Mouse (Mus musculus) left cerebral cortex, adult 2 months (tissue): ENCODE data around the gene Spsb4. TPM values are rescaled to one million over a fixed set of nuclear protein-coding genes. Genes with fewer than 3 reads are reported as not detected.

ENCODE experiments used
- DNase-seq, 2 experiments: peaks; one replicate each; pipeline ENCODE4 v3.0.0; 2021 to 2022; ENCODE audit warnings: low spot score in 2 of 2, mixed read lengths in 1 of 2; ENCODE audit errors: extremely low spot score in 1 of 2
- H3K27ac ChIP-seq: fragments of 200-600 bp; 2 replicates; pipeline ENCODE4 v1.8.1; 2022
- H3K4me3 ChIP-seq: fragments of 200-600 bp; 2 replicates; pipeline ENCODE4 v1.8.1; 2022
- CTCF ChIP-seq: fragments of 200-600 bp; IDR thresholded peaks from 2 replicates; pipeline ENCODE4 v1.8.1; 2022; ENCODE audit warnings: antibody characterized with exemption, mild to moderate bottlenecking, moderate library complexity
- intact Hi-C: fragments of 180-260 bp; cut with DNase I; formaldehyde crosslinking; loops from one replicate; pipeline ENCODE4 v1.15.1; 2025
- total RNA-seq, 2 experiments: library from RNA; stranded (reverse); gene quantifications; 2 replicates each; pipeline ENCODE4 v1.2.3; 2021

Spsb4 gene
- total RNA-seq, 2 experiments from 2014 or later, result 5.2 to 5.6 TPM

GRCm38 (mm10) chr9:97036656-97037055, 18.0 kb upstream of the Spsb4 start:
- intact Hi-C loops, result no loop called here
- Histone ChIP-seq H3K4me3 (no peak overlapping the region), H3K27ac (no peak overlapping the region)
- no peak for TF ChIP-seq CTCF
- DNase-seq, result no peak

DNA sequence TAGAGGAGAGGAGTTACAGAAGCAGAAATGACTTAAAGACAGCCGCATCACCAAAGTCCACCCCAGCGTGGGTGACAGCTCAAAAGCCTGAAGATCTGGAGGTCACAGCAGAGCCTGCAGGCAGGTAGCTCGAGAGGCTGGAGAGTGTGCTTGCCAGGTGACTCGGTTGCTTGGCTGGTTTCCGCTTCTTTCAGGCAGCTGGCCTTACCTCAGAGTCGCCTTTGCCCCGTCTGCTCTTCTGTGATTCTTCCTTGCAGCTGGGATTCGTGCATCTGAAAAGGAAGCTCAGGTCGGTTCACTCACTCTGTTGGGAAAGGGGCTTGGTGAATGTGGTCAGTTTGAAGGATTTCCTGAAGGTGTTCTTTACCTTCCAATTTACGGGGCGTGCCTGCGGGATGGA, 8.7 kb upstream of the Spsb4 start:
- DNase-seq, result no peak
- Histone ChIP-seq H3K27ac (no peak overlapping the region), H3K4me3 (no peak overlapping the region)
- intact Hi-C loops, result no loop called here
- TF ChIP-seq CTCF, result no peak

DNA sequence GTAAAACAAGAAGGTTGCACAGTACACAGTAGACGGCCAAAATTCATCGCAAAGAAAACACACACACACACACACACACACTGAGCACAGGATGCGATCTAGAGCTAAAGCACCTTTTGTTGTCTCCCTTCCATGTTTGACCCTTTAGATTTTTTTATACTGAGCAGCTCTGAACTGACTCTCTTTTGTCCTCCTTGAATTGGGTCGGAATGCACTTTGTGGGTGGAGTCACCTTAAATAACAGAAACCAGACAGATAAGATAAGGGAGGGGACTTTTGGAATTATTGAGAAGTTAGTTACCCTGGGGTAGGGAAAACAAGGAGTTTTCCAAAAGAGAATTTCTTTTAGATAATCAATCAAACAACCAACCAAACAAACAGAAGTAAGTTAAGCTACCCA, 7.4 kb upstream of the Spsb4 start:
- Histone ChIP-seq H3K27ac (no peak overlapping the region), H3K4me3 (no peak overlapping the region)
- no peak for TF ChIP-seq CTCF
- intact Hi-C loops, result no loop called here
- no peak for DNase-seq

GRCm38 (mm10) chr9:97024451-97024850, 5.8 kb upstream of the Spsb4 start:
- DNase-seq, result no peak
- Histone ChIP-seq H3K27ac (no peak overlapping the region), H3K4me3 (no peak overlapping the region)
- no peak for TF ChIP-seq CTCF
- intact Hi-C loops, result no loop called here

DNA sequence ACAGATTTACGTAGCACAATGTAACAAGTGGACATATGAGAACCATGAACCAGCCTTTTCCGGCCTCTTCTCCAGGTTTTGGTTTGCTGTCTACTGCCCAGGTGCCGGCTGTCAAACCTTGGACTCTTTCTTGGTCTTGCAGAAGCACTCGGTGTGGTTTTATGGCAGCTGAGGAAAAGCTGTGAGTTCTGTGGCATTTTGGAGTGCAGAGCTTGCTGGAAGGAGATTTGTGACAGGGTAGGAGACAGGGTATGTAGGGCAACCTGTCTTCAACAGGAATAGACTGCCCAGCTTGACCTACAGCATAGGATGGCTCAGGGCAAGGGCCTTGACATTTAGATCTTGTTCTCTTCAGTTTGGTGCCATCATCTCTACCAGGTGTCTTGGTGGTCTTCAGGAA, 4.3 kb upstream of the Spsb4 start:
- intact Hi-C loops, result no loop called here
- TF ChIP-seq CTCF, result no peak
- no peak overlapping the region for H3K27ac ChIP-seq
- no peak overlapping the region for H3K4me3 ChIP-seq
- no peak for DNase-seq

GRCm38 (mm10) chr9:97022371-97022770, 3.7 kb upstream of the Spsb4 start:
- no peak overlapping the region for H3K4me3 ChIP-seq
- TF ChIP-seq CTCF, result no peak
- no peak for DNase-seq
- H3K27ac ChIP-seq, result no peak overlapping the region
- intact Hi-C loops, result no loop called here

DNA sequence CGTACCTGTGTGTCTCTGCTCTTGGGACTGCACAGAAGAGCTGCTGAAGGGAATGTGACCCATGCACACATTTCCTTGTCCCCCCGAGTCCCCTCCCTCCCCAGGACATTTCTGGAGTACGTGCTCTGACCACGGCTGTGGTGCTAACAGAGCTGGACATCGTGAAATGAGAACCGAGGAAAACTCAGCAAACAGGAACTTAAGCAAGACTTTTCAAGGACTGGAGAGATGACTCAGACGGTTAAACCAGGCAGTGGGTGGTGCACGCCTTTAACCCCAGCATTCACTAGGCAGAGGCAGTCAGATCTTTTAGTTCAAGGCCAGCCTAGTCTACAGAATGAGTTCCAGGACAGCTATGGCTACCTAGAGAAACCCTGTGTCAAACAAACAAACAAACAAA, 1.5 kb upstream of the Spsb4 start:
- no peak for DNase-seq
- Histone ChIP-seq H3K4me3 (no peak overlapping the region), H3K27ac (no peak overlapping the region)
- no peak for TF ChIP-seq CTCF
- intact Hi-C loops, result no loop called here

- Histone ChIP-seq H3K4me3 (no peak overlapping the region), H3K27ac (no peak overlapping the region)
- intact Hi-C loops, result loop anchor here (2.0 to 5.0 kb wide), 2 partner anchors 48 to 59 kb away; no protein-coding TSS in a partner anchor
- DNase-seq, result no peak
- no peak for TF ChIP-seq CTCF
Observed at GRCm38 (mm10) chr9:97019686-97020085, 1.0 kb upstream of the Spsb4 start.

DNA sequence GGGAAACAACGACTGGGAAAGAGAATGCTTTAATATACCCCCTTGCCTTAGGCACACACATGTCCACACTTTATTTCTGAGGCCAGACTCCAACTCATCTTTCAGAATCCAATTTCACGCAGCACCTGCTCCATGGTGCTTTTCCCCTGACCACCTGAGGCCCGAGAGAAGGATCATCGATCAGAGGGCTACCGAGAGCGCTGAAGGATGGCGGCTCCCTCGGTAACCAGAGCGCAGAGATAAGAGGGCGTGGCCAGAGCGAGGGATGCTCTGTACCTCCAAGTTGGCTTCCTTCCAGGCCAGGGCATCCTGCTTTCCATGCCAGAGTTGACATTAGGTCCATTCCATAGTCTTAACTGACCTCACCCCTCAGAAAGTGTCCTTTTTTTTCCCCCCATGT, 588 bp upstream of the Spsb4 start:
- H3K4me3 ChIP-seq, result peak overlapping the region; percentile 65
- intact Hi-C loops, result loop anchor here (2.0 to 5.0 kb wide), 2 partner anchors 48 to 58 kb away; no protein-coding TSS in a partner anchor
- no peak for DNase-seq
- no peak for TF ChIP-seq CTCF
- H3K27ac ChIP-seq, result no peak overlapping the region

DNA sequence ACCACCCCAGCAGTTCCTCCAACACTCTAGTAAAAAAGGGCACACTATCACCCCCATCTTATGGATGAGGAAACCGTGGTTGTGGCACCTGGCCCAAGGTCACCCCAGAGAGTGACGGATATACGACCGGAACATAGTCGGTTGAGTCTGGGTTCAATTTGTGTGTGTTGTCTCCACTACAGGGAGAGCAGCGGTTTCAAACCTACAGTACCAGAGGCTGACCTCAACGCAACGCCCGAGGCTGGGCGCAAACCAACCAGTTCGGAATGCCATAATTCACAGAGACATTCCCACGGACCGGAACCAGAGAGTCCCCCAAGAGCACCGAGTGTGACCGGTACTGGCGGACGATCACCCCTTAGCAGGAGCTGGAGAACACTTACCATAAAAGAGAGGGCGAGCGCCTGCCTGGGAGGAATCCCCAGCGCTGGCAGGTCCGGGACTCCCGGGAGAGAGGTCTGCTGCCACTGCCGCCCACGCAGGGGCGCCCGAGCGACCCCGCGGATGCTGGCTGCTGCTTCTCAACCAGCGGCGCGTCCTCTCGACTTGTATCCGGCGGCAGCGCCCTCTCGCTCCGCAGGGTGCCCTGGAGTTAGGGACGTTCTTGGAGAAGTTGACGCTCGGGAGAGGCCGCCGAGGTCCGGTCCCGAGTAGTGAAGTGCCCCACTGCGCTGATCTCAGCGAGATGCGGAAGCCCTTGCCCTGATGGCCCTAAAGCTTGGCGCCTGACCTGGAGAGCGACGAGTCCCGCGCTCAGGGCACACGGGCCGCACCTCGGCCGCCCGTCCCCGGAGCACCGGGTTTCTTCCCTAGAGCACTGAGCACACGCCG, 617 bp downstream of the Spsb4 start:
- DNase-seq, result peak; percentile 45 to 63
- H3K27ac ChIP-seq, result peak overlapping the region; percentile 59; the same call in 1 of the 2 replicates
- peak overlapping the region; percentile 65 for H3K4me3 ChIP-seq
- intact Hi-C loops, result loop anchor here (2.0 to 5.0 kb wide), 2 partner anchors 49 to 57 kb away; no protein-coding TSS in a partner anchor
- no peak for TF ChIP-seq CTCF

DNA sequence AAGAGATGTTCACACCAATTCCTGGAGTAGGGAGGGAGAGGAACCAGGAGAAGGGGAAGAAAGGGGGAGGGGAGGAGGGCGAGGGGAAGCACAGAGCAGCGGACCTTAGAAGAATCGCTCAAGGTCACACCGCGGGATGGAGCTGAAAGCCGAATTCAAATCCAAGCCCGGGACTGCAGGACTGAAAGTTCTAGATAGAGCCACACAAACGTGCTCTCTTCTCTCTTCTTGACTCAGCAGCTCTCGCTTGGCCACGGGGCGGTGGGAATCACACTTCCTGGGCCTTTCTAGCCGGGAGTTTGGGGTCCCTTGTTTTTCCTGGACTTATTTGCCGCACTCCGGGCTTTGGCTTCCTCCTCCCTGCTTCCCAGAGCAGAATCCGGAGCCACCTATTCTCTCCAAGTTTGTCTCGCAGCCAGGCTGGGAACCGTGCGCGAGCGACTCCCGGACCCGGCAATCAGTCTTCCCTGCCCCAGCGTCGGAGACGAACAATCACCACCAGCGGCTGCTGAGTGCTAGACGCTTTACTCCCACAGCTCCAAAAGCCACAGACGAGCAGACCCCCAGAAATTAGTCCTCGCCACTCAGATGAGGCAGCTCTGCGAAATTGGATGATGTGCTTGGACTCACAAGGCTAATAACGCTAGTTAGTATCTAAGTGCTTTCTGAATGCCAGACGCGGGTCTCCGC, 1.4 kb downstream of the Spsb4 start:
- Histone ChIP-seq H3K4me3 (peak overlapping the region; percentile 65), H3K27ac (peak overlapping the region; percentile 19; the same call in 1 of the 2 replicates)
- peak; percentile 28 for DNase-seq
- intact Hi-C loops, result loop anchor here (5.0 kb wide), 1 partner anchor 50 kb away; no protein-coding TSS in a partner anchor
- no peak for TF ChIP-seq CTCF

DNA sequence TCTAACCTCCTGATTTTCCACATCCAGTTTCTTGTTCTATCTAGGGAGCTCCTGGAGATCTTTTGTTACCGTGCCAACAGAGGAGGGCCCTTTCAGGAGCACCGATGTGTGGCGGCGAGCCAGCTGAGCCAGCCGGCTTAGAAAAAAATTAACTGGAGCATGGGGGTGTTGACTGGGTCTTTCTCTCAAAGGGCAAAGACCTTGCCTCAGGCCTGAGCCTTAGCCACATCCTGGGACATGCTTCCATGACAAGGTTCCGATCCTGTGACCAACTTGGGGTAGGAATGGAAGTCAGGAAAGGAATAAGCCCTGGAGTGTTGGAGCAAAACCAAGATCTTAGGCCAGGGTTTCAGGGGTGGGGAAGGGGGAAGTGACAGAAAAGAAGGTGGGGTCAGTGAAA, 2.9 kb downstream of the Spsb4 start:
- H3K4me3 ChIP-seq, result no peak overlapping the region
- no peak overlapping the region for H3K27ac ChIP-seq
- DNase-seq, result peak in 1 of 2 experiments; percentile 47
- TF ChIP-seq CTCF, result no peak
- intact Hi-C loops, result loop anchor here (5.0 kb wide), 1 partner anchor 52 kb away; no protein-coding TSS in a partner anchor
